Mouse (Mus musculus): ENCODE data around the gene Gng3.

GRCm38 (mm10) chr19:8841012-8841411 lies 2.0 kb upstream of the Gng3 start:
- TF ChIP-seq CTCF (IDR thresholded peaks at IDR 0.05; ENCODE audit: control insufficient read depth, insufficient read depth, insufficient read length) (no peak), USF1 (IDR thresholded peaks at IDR 0.05; ENCODE audit: low read depth) (no peak), MYOG (IDR thresholded peaks at IDR 0.05; ENCODE audit: control insufficient read depth, extremely low read depth, insufficient read length) (no peak), MYOD1 (IDR thresholded peaks at IDR 0.05; ENCODE audit: control insufficient read depth, insufficient read length, low read depth) (no peak), MAX (IDR thresholded peaks at IDR 0.05) (no peak), FOSL1 (IDR thresholded peaks at IDR 0.05; ENCODE audit: insufficient read depth, low read length, poor library complexity, severe bottlenecking) (no peak)

All from C2C12 (cell line).